Mouse (Mus musculus) heart, embryonic 11.5 days (tissue): Measurements from ENCODE around the gene Garnl3. TPM values are rescaled to one million over a fixed set of nuclear protein-coding genes. Genes with fewer than 3 reads are reported as not detected.

Experiments used
- ATAC-seq: fragments of 200-750 bp; cut with Nextera tagmentation; replicated peaks from 2 replicates; pipeline ENCODE4 v1.8.0; 2017; ENCODE audit warnings: moderate library complexity; ENCODE audit not compliant: insufficient number of reproducible peaks, low FRiP score, low TSS enrichment
- H3K27ac ChIP-seq: fragments of 300-500 bp; sonication (generic); 2 replicates; pipeline ENCODE4 v1.5.1; 2014; ENCODE audit warnings: mild to moderate bottlenecking, low read depth, low read length
- H3K27me3 ChIP-seq: fragments of 300-500 bp; sonication (generic); 2 replicates; pipeline ENCODE4 v1.6.1; 2014; ENCODE audit warnings: mild to moderate bottlenecking, low read length, mixed read lengths; ENCODE audit not compliant: control insufficient read depth, insufficient read depth
- H3K36me3 ChIP-seq: fragments of 300-500 bp; sonication (generic); 2 replicates; pipeline ENCODE4 v1.6.1; 2014; ENCODE audit warnings: mild to moderate bottlenecking, low read length, moderate library complexity, mixed read lengths; ENCODE audit not compliant: control insufficient read depth, insufficient read depth
- H3K4me1 ChIP-seq: fragments of 300-500 bp; sonication (generic); 2 replicates; pipeline ENCODE4 v1.6.1; 2014; ENCODE audit warnings: low read length; ENCODE audit not compliant: control insufficient read depth, insufficient read depth
- H3K4me2 ChIP-seq: fragments of 300-500 bp; sonication (generic); 2 replicates; pipeline ENCODE4 v1.6.1; 2014; ENCODE audit warnings: mild to moderate bottlenecking, moderate library complexity
- H3K4me3 ChIP-seq: fragments of 300-500 bp; sonication (generic); 2 replicates; pipeline ENCODE4 v1.5.1; 2014; ENCODE audit warnings: low read depth, low read length
- H3K9ac ChIP-seq: fragments of 300-500 bp; sonication (generic); 2 replicates; pipeline ENCODE4 v1.6.1; 2014; ENCODE audit warnings: mild to moderate bottlenecking, low read depth, low read length, moderate library complexity
- H3K9me3 ChIP-seq: fragments of 300-500 bp; sonication (generic); replicated peaks from 2 replicates; pipeline ENCODE4 v1.6.1; 2016; ENCODE audit warnings: low read length; ENCODE audit not compliant: control insufficient read depth
- WGBS: fragments of 180-500 bp; shearing (Covaris S2); extraction: QIAGEN DNeasy Blood & Tissue Kit; methylation state at CpG from one replicate; pipeline ENCODE4 v1.1.7; 2014; ENCODE audit not compliant: insufficient replicate concordance; 5-methylcytosine and 5-hydroxymethylcytosine counted together
- polyA plus RNA-seq: library from polyadenylated mRNA; unstranded; fragments of >200 nt; fragmentation: Nextera tagmentation; extraction: Ambion mirVana; gene quantifications from 2 replicates; pipeline ENCODE4 v1.2.1, GENCODE M21; 2014

Garnl3 gene
- polyA plus RNA-seq, 1 experiment from 2014 or later = 15.4 TPM

DNA sequence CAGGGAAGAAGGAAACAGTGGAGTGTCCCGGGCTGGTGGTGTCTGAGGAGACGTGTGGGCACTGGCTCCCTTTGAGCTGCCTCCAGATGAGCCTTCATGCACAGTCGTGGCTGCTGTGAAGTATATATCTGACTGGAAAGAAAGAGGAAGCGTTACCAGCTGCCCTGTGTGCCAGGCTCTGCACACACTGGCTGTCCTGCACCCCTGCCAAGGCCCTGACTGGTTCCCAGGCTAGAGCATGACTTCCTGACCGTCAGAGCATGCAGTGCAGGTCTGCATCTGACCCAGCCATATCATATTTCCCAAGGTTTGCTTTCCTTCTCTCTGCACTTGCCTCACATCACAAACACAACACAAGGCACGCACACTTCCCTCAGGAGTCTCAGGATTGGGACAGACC, 139.3 kb downstream of the Garnl3 start:
- no peaks in the 10 kb centered on the region for H3K9me3 ChIP-seq
- H3K27me3 ChIP-seq = no peaks in the 10 kb centered on the region
- no peak overlapping the region for H3K9ac ChIP-seq
- WGBS = 59% methylated on average over 6 of the region's 6 CpGs
- no peak overlapping the region for H3K27ac ChIP-seq
- no peak overlapping the region for H3K4me2 ChIP-seq
- no peak for ATAC-seq
- H3K4me1 ChIP-seq = no peaks in the 10 kb centered on the region
- H3K4me3 ChIP-seq = no peak overlapping the region
- H3K36me3 ChIP-seq = no peaks in the 10 kb centered on the region

DNA sequence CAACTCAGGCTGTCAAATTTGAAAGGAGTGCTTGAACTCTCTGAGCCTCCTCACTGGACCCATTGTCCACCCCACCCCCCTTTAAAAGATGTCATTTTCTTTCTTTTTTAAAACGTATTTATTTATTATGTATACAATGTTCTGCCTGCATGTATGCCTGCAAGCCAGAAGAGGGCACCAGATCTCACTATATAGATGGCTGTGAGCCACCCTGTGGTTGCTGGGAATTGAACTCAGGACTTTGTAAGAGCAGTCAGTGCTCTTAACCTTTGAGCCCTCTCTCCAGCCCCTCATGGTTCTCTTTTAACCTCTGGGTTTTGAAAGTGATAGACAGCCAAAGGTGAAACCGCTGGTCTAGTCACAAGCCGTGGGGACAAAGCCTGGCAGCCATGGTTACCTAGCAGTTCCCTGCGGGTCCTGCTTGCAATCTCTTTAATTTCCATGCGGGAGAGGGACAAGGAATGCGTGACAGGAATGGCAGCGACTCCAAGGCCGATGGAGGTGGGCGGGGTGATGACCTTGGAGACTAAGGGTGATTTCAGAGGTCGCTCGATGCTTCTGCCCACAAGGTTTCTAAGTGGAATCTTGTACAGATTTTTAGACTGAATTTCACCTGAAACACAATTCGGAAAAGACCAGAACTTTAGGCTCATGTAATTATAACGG, 141.2 kb downstream of the Garnl3 start:
- no peak overlapping the region for H3K4me3 ChIP-seq
- H3K9ac ChIP-seq = no peak overlapping the region
- WGBS = 51% methylated on average over 13 of the region's 13 CpGs
- H3K36me3 ChIP-seq = no peaks in the 10 kb centered on the region
- no peaks in the 10 kb centered on the region for H3K27me3 ChIP-seq
- no peaks in the 10 kb centered on the region for H3K9me3 ChIP-seq
- H3K27ac ChIP-seq = no peak overlapping the region
- no peak for ATAC-seq
- no peak overlapping the region for H3K4me2 ChIP-seq
- no peaks in the 10 kb centered on the region for H3K4me1 ChIP-seq

DNA sequence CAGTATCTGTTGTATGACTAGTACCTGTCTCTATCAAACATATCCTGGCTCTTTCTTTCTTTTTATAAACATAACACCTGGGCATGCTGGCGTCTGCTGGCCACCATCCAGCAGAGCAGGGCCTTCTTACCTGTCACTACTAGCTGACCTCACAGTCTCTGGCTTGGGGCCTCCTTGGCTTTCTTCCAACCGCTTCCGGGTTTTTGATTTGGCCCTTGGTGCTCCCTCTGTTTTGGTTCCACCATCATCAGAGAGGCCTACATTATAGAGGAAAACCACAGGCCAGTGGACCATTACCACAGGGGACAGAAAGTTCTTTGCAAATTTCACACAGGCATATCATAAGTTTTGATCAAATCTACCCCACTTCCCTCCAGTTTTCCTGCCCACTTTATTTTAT, 142.1 kb downstream of the Garnl3 start:
- no peak overlapping the region for H3K4me3 ChIP-seq
- H3K27ac ChIP-seq = no peak overlapping the region
- no peaks in the 10 kb centered on the region for H3K36me3 ChIP-seq
- ATAC-seq = no peak
- H3K27me3 ChIP-seq = no peaks in the 10 kb centered on the region
- H3K9me3 ChIP-seq = no peaks in the 10 kb centered on the region
- WGBS = 78% methylated on average over 3 of the region's 3 CpGs
- no peak overlapping the region for H3K4me2 ChIP-seq
- no peaks in the 10 kb centered on the region for H3K4me1 ChIP-seq
- H3K9ac ChIP-seq = no peak overlapping the region

DNA sequence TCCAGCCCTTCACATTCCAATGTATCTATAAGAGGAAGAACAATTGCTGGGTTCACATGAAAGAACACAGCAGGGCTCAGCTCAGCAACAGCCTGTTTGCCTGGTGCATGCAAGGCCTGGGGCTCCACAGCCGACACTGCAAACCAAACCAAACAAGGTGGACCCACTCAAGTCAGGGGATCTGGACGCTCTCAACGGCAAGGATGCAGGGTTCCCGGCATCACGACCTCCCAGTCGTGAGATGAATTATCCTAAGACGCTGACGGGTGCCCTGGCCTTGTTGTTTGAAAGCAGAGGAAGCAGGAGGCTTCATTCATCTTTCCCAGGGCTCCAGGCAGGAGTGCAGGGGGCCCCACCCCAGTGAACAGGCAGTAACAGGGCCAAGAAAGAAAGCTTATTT, 145.6 kb downstream of the Garnl3 start:
- Histone ChIP-seq H3K9me3 (no peaks in the 10 kb centered on the region), H3K36me3 (no peaks in the 10 kb centered on the region), H3K27ac (no peak overlapping the region), H3K27me3 (no peaks in the 10 kb centered on the region), H3K4me3 (no peak overlapping the region), H3K9ac (no peak overlapping the region), H3K4me2 (no peak overlapping the region), H3K4me1 (peaks cover 4% of the 10 kb centered on the region; the same call in 1 of the 2 replicates)
- no peak for ATAC-seq
- WGBS = 70% methylated on average over 8 of the region's 8 CpGs

DNA sequence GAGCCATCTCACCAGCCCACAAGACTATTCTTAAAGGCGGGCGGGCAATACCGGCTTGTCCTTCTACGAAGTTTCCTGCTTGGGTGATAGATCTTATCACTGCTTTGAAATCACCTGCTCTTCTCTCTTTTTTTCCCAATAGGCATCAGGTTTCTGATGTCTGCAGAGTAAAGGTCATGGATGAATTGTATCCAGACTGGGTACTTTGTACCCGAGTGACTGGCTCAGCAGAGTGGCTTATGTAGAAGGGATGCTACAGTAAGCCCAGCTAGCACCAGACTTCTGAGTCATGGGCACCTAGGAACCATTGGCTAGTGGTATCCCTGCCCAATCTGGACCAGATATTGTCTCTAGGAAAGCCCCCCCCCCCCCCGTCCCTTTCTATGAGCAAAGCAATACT, 147.8 kb downstream of the Garnl3 start:
- 59% methylated on average over 6 of the region's 6 CpGs for WGBS
- Histone ChIP-seq H3K4me1 (peaks cover 6% of the 10 kb centered on the region; the same call in 1 of the 2 replicates), H3K27me3 (no peaks in the 10 kb centered on the region), H3K4me2 (no peak overlapping the region), H3K36me3 (no peaks in the 10 kb centered on the region), H3K9ac (no peak overlapping the region), H3K27ac (no peak overlapping the region), H3K9me3 (no peaks in the 10 kb centered on the region), H3K4me3 (no peak overlapping the region)
- ATAC-seq = no peak

DNA sequence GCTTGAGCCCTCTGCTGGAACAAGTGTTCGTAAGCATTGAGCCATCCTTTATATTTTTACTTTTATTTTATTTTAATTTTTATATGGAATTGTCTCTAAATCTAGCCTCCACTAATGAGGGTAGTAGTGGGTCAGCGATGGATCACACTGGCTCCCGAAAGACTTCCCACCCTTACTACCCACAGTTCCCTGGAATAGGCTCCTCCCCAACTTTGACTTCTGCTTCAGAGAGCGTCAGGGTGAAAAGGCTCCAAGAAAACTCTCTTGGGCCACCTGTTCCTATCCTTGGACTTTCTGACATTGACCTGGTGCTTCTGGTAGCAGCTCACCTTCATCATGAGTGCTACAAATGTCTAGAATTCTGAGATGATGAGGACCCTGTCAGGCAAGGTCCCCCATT, 148.8 kb downstream of the Garnl3 start:
- Histone ChIP-seq H3K4me1 (peaks cover 6% of the 10 kb centered on the region; the same call in 1 of the 2 replicates), H3K9me3 (no peaks in the 10 kb centered on the region), H3K4me3 (peak overlapping the region; percentile 64), H3K36me3 (no peaks in the 10 kb centered on the region), H3K27ac (no peak overlapping the region), H3K9ac (peak overlapping the region; percentile 23; the same call in 1 of the 2 replicates), H3K4me2 (peak overlapping the region; percentile 94), H3K27me3 (no peaks in the 10 kb centered on the region)
- WGBS = 5% methylated on average over 4 of the region's 4 CpGs
- no peak for ATAC-seq

DNA sequence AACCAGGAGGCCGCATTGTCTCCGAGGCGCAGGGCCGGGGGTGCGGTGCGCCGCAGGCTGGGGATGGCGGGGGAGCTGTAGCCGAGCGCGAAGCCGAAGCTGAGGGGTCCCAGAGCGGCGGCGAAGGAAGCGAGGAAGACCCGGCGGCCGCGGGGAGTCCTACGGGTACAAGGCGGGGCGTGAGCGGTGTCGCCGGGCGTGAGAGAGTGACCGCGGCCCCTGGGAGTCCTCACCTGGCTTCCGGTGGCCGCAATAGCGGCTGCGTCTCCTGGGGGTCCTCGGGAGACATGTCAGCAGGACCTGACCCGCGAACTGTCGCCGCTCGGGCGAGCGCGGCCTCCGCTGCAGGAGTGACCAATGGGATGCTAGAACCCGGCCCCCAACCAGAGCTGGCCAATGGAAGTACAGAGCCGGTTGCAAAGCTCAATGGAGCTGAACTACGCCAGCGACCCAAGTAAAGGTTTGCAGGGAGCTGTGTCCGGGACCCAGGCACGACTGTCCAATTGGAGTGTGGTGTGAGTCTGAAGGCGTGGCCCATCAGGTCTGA, 149.7 kb downstream of the Garnl3 start, which contains the start of gene Slc2a8:
TSS of gene Slc2a8 (minus strand) at position 359 of the 547 bp plus-strand sequence.
- Histone ChIP-seq H3K4me3 (peak within 1 kb of the TSS; percentile 64), H3K27me3 (no peaks in the 10 kb centered on the region), H3K4me1 (peaks cover 6% of the 10 kb centered on the region; the same call in 1 of the 2 replicates), H3K27ac (no peak within 1 kb of the TSS; the same call in 1 of the 2 replicates), H3K36me3 (no peaks in the 10 kb centered on the region), H3K4me2 (peak within 1 kb of the TSS; percentile 94), H3K9me3 (no peaks in the 10 kb centered on the region), H3K9ac (peak within 1 kb of the TSS; percentile 66)
- peak; percentile 98 for ATAC-seq
- under 1% methylated on average over 50 of the region's 50 CpGs for WGBS

DNA sequence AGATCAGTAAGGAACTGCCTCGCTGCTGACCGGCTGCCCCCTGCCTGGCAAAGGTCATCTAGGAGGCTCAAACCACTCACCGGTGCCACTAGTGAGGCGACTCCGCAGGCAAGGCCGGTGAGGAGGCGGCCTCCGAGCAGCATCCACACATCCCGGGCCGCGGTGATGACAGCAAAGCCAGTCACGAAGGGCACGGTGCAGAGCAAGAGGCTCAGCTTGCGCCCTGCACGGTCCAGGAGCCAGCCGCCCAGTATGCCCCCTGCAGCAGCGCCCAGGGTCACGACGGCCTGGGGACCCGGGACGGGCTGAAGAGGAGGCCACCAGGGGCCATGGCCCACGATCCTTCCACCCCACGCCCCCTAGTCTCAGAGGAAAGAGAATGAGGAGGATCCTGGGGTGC, 150.2 kb downstream of the Garnl3 start:
- WGBS = 0% methylated on average over 23 of the region's 23 CpGs
- peak; percentile 32; the same call in 1 of the 2 replicates for ATAC-seq
- Histone ChIP-seq H3K4me3 (peak overlapping the region; percentile 64), H3K4me1 (peaks cover 6% of the 10 kb centered on the region), H3K4me2 (peak overlapping the region; percentile 94), H3K27me3 (no peaks in the 10 kb centered on the region), H3K9me3 (no peaks in the 10 kb centered on the region), H3K9ac (peak overlapping the region; percentile 66), H3K36me3 (no peaks in the 10 kb centered on the region), H3K27ac (no peak overlapping the region; the same call in 1 of the 2 replicates)

DNA sequence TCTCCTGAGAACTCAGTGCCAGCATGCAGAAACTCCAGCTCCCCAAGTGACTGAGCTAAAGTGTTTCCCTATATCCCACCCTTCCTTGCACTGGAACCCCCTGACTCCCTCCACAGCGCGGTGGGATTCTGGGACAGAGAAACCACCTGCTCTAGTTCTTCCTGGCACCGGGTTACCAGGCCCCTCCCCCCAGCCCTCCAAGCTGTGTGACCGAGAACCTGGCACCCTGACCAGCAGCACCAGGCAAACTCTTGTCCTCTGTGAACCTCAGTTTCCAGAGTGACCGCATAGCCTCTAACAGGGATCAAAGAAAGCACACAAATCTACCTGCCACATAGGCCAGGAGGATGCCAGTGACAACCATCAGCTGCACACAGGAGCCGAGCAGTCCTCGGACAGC, 151.8 kb downstream of the Garnl3 start:
- no peaks in the 10 kb centered on the region for H3K9me3 ChIP-seq
- no peak overlapping the region for H3K4me3 ChIP-seq
- no peak for ATAC-seq
- H3K27ac ChIP-seq = no peak overlapping the region
- H3K4me1 ChIP-seq = peaks cover 6% of the 10 kb centered on the region
- no peaks in the 10 kb centered on the region for H3K27me3 ChIP-seq
- no peak overlapping the region for H3K9ac ChIP-seq
- H3K36me3 ChIP-seq = no peaks in the 10 kb centered on the region
- no peak overlapping the region; the same call in 1 of the 2 replicates for H3K4me2 ChIP-seq
- 83% methylated on average over 7 of the region's 7 CpGs for WGBS
